Mouse (Mus musculus): ENCODE data around the gene Rusc1. TPM values are rescaled to one million over a fixed set of nuclear protein-coding genes. Genes with fewer than 3 reads are reported as not detected.

Gene Rusc1
- polyA plus RNA-seq, 1 experiment from 2014 or later = 7.5 TPM

GRCm38 (mm10) chr3:89043359-89043758 is 49.8 kb downstream of the Rusc1 start:
- H3K4me2 ChIP-seq (ENCODE audit: low read length) = no peak overlapping the region
- no peaks in the 10 kb centered on the region for H3K27me3 ChIP-seq (ENCODE audit: control insufficient read depth, insufficient read depth, low read length)
- no peak overlapping the region for H3K27ac ChIP-seq (replicated peaks in 1 of 2; ENCODE audit: control insufficient read depth in 1 of 2, insufficient read depth in 1 of 2, low read depth in 2 of 2, low read length in 2 of 2)
- no peak overlapping the region for H3K9ac ChIP-seq (ENCODE audit: low read length)
- ATAC-seq (ENCODE audit: insufficient number of reproducible peaks, insufficient read depth, low FRiP score, low read depth) = no peak
- no peaks in the 10 kb centered on the region for H3K9me3 ChIP-seq (ENCODE audit: control insufficient read depth, low read length)
- WGBS = 97% methylated on average over 4 of the region's 4 CpGs
- H3K4me1 ChIP-seq (ENCODE audit: control insufficient read depth in 2 of 2, insufficient read depth in 2 of 2, low read length in 2 of 2) = no peaks in the 10 kb centered on the region
- H3K4me3 ChIP-seq (ENCODE audit: control insufficient read depth in 1 of 2, insufficient read depth in 1 of 2, low read depth in 1 of 2, low read length in 2 of 2) = no peak overlapping the region
- H3K36me3 ChIP-seq (ENCODE audit: control insufficient read depth, insufficient read depth, low read length) = peaks cover 91% of the 10 kb centered on the region

Other genes starting within 250 kb of the Rusc1 start
- gene Msto1, start 179.3 kb downstream of the Rusc1 start, polyA plus RNA-seq (2014; fragmentation: Nextera tagmentation; extraction: Ambion mirVana) = 47.8 and 49.8 TPM in 2 replicates
- 16.8 and 17.4 TPM in 2 replicates for gene Ash1l, start 142.7 kb downstream of the Rusc1 start, polyA plus RNA-seq (2014; fragmentation: Nextera tagmentation; extraction: Ambion mirVana)
- 138 and 141 TPM in 2 replicates for gene Dap3, start 142.1 kb downstream of the Rusc1 start, polyA plus RNA-seq (2014; fragmentation: Nextera tagmentation; extraction: Ambion mirVana)
- gene Gm43738, start 7.8 kb upstream of the Rusc1 start, polyA plus RNA-seq (2014; fragmentation: Nextera tagmentation; extraction: Ambion mirVana) = not detected in 2 replicates
- 92.6 and 96.9 TPM in 2 replicates for gene Fdps, start 8.6 kb upstream of the Rusc1 start, polyA plus RNA-seq (2014; fragmentation: Nextera tagmentation; extraction: Ambion mirVana)
- 0.11 TPM in 1 of 2 replicates, not detected in the other for gene Pklr, start 42.8 kb upstream of the Rusc1 start, polyA plus RNA-seq (2014; fragmentation: Nextera tagmentation; extraction: Ambion mirVana)
- 0.27 and 0.51 TPM in 2 replicates for gene Hcn3, start 66.9 kb upstream of the Rusc1 start, polyA plus RNA-seq (2014; fragmentation: Nextera tagmentation; extraction: Ambion mirVana)
- gene Clk2, start 71.5 kb upstream of the Rusc1 start, polyA plus RNA-seq (2014; fragmentation: Nextera tagmentation; extraction: Ambion mirVana) = 12.4 and 13.4 TPM in 2 replicates
- 68.3 and 74.8 TPM in 2 replicates for gene Scamp3, start 84.2 kb upstream of the Rusc1 start, polyA plus RNA-seq (2014; fragmentation: Nextera tagmentation; extraction: Ambion mirVana)
- gene Fam189b, start 89.8 kb upstream of the Rusc1 start, polyA plus RNA-seq (2014; fragmentation: Nextera tagmentation; extraction: Ambion mirVana) = 9.1 and 12.8 TPM in 2 replicates
- gene Gba, start 109.6 kb upstream of the Rusc1 start, polyA plus RNA-seq (2014; fragmentation: Nextera tagmentation; extraction: Ambion mirVana) = 33.5 and 34.0 TPM in 2 replicates
- gene Thbs3, start 121.9 kb upstream of the Rusc1 start, polyA plus RNA-seq (2014; fragmentation: Nextera tagmentation; extraction: Ambion mirVana) = 12.9 and 14.5 TPM in 2 replicates
- 93.6 and 102 TPM in 2 replicates for gene Mtx1, start 133.8 kb upstream of the Rusc1 start, polyA plus RNA-seq (2014; fragmentation: Nextera tagmentation; extraction: Ambion mirVana)
- gene Muc1, start 135.7 kb upstream of the Rusc1 start, polyA plus RNA-seq (2014; fragmentation: Nextera tagmentation; extraction: Ambion mirVana) = 0.16 TPM in 1 of 2 replicates, not detected in the other
- gene Krtcap2, start 152.7 kb upstream of the Rusc1 start, polyA plus RNA-seq (2014; fragmentation: Nextera tagmentation; extraction: Ambion mirVana) = 216 and 239 TPM in 2 replicates
- gene Trim46, start 153.0 kb upstream of the Rusc1 start, polyA plus RNA-seq (2014; fragmentation: Nextera tagmentation; extraction: Ambion mirVana) = 0.85 and 0.95 TPM in 2 replicates
- 92.9 and 97.9 TPM in 2 replicates for gene Dpm3, start 166.0 kb upstream of the Rusc1 start, polyA plus RNA-seq (2014; fragmentation: Nextera tagmentation; extraction: Ambion mirVana)
- gene Slc50a1, start 177.3 kb upstream of the Rusc1 start, polyA plus RNA-seq (2014; fragmentation: Nextera tagmentation; extraction: Ambion mirVana) = 48.2 and 48.9 TPM in 2 replicates
- 38.4 and 39.7 TPM in 2 replicates for gene Efna1, start 187.8 kb upstream of the Rusc1 start, polyA plus RNA-seq (2014; fragmentation: Nextera tagmentation; extraction: Ambion mirVana)
- gene Efna3, start 229.7 kb upstream of the Rusc1 start, polyA plus RNA-seq (2014; fragmentation: Nextera tagmentation; extraction: Ambion mirVana) = 0.78 and 1.1 TPM in 2 replicates
- 6.0 and 6.7 TPM in 2 replicates for gene Efna4, start 244.7 kb upstream of the Rusc1 start, polyA plus RNA-seq (2014; fragmentation: Nextera tagmentation; extraction: Ambion mirVana)